23 mouse cellular contexts compared by ENCODE assay signal in genomic region chr7:126471361-126471760, GRCm38 (mm10). TPM values are rescaled to one million over a fixed set of nuclear protein-coding genes. Genes with fewer than 3 reads are reported as not detected.
"Had no signal": no experiment of that assay in that cellular context is flagged by ENCODE, and none has a peak within 500 bp of the region (broad histone marks: within the 10 kb centered on the region; RNA-seq: fewer than 3 reads in every experiment).

No protein-coding gene starts in this region.

- H3K9me3 ChIP-seq: limb, embryonic 15.5 days; midbrain, embryonic 10.5 days; midbrain, embryonic 13.5 days; neural tube, embryonic 13.5 days had no signal

- H3K27ac ChIP-seq: limb, embryonic 15.5 days; liver, embryonic 14.5 days; midbrain, embryonic 10.5 days; midbrain, embryonic 13.5 days; neural tube, embryonic 13.5 days; stomach, postnatal 0 days had no signal

- H3K4me2 ChIP-seq: limb, embryonic 15.5 days; midbrain, embryonic 13.5 days; neural tube, embryonic 13.5 days had no signal

- H3K9ac ChIP-seq: limb, embryonic 15.5 days; liver, embryonic 14.5 days; midbrain, embryonic 13.5 days; neural tube, embryonic 13.5 days had no signal

- DNase-seq: kidney, adult 18-20 months; kidney, adult 9 months; kidney, postnatal 14 days; kidney, postnatal 4 days; lung, adult 2 months; lung, postnatal 14 days; lung, postnatal 4 days; right cerebral cortex, adult 18-20 months; right cerebral cortex, postnatal 14 days; right cerebral cortex, postnatal 4 days; thymus, adult 2 months; thymus, postnatal 4 days had no signal

- ATAC-seq: intestine, embryonic 16.5 days; midbrain, embryonic 13.5 days; midbrain, embryonic 16.5 days had no signal

- H3K4me3 ChIP-seq: limb, embryonic 15.5 days; midbrain, embryonic 10.5 days; midbrain, embryonic 13.5 days; myocyte; neural tube, embryonic 13.5 days had no signal

- H3K27me3 ChIP-seq: limb, embryonic 15.5 days; midbrain, embryonic 13.5 days; neural tube, embryonic 13.5 days had no signal

RNA-seq across cellular contexts. Expression of gene Atp2a1, which starts 8.5 kb away (rescaled TPM):
- total RNA-seq: megakaryocyte progenitor cell, adult 5-6 weeks had no signal
- polyA plus RNA-seq: stomach, embryonic 14.5 days had no signal
